Mouse (Mus musculus) mouse trophoblast stem cell (cell line): Measurements from ENCODE around the gene Cyyr1.

Experiments
- in situ Hi-C, 2 experiments: fragments of 300-500 bp; cut with MseI, MboI; formaldehyde crosslinking; loops; 2 replicates in 1 of 2; 3 replicates in 1 of 2; pipeline ENCODE4 v1.15.1; 2025

Cyyr1 gene

DNA sequence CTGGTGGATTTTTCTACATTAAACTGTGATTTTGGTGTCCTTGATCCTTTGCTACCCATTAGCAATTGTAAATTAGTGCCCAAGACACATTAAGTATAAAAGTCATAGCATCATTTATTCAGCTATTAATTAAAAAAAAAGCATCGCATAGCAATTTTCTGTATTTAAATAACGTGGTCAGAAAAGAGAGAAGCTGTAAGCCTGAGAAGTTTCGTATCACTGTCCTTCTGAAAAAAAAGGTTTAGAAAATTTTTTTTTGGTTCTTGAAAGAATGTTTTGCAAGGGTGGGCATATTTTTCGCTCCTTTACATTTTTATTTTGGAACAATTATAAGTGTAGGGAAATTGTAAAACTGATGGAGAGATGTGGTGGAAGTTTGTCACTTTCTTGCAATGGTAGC, 83.1 kb downstream of the Cyyr1 start:
- in situ Hi-C loops = no loop called here

DNA sequence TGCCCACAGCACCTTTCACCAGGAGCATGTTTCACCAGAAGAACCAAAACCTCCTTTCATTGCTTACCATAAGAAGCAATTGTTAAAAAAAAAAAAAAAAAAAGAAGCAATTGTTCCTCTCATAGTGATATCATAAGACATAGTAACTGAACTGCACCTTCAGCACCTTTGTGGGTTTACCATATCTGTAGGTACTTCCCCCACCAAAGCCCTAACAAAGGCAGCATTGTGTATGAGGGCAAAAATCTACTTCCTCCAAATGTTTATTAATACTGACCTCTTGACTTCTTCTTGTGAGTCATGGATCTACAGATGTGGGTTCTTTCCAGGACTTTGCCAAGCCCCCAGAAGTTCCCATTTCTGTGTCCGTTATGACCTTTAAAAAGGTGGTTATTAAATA, 98.2 kb downstream of the Cyyr1 start:
- in situ Hi-C loops = no loop called here

DNA sequence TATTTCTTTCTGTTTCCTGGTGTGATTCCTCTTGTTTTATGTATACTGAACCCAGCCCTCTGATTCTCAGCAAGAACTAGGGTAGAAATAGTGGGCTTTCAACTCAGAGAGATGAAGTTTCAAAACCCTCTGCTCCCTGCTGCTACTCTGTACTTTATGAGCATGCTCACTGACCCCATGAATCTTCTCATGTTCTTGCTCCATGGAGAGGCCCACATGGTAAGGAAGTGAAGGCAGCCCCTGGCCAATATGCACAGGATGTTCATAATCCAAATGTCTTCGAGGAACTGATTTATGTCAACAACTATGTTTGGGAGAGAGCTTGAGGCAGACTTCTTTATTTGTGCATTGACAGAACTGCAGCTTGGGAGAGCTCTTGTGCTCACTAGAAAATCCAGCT, 106.9 kb downstream of the Cyyr1 start:
- in situ Hi-C loops = no loop called here

DNA sequence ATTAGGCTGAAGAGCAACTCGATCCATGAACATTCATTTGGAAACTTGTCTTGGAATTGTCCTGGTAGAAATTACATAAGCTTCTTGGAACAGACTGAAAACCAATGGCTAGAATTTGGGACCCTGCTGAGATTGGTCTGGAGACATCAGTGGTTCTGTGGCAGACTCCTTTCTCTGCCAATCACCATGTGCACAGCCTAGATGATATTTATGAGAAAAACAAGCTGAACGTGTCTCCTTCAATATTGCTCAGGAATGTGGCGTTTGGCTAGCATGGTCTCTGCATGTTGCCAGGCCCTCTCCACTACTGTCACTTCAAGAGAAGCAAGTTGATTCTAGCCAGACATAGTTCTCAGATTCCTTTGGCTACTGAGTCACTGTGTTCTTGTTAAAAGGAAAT, 107.4 kb downstream of the Cyyr1 start:
- in situ Hi-C loops = no loop called here

DNA sequence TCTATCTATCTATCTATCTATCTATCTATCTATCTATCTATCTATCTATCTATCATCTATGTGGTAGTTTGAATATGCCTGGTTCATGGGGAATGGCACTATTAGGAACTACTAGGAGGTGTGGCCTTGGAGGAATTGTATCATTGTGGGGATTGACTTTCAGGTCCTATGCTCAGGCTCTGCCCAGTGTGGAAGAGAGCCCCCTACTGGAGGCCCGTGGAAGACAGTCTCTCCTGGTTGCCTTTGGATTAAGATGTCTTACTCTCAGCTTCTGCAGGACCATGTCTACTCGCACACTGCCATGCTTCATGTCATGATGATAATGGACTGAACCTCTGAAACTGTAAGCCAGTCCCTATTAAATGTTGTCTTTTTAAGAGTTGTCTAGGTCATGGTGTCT, 117.8 kb downstream of the Cyyr1 start:
- in situ Hi-C loops = no loop called here

DNA sequence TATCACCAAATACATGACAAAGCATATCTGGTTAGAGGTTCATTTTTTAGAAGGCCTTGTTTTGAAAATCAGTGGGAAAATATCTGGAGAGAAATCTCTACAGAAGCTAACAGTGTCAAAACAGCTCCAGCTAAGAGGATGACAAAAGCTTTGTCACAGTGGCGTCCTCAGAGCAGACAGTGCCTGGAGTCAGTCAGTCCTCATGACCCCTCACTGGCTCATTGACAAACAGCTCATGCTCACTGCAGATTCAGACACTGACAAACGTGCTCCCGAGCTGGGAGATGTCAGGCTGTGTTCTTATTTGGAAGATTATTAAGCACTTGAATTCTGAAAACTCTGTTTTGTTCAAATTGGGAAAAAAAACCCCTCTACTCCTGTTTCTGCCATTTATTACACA, 124.0 kb downstream of the Cyyr1 start:
- in situ Hi-C loops = no loop called here

DNA sequence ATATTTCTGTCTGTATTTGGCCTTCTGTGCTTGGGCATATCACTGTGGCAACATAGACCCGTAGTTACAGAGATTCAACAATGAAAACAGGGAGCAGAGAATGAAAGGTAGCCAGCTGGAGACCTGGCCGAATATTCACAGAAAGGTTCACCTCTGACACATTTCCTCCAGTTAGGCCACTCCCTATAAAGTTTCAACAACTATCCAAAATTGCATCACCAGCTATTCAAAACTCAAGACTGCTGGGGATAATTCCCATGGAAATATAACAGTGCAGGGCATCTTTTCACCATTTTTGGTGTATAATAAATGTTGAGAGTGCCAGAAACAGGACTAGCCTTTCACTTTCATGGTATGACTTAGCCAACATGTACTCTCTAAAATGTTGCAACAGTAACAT, 130.3 kb downstream of the Cyyr1 start:
- in situ Hi-C loops = no loop called here

DNA sequence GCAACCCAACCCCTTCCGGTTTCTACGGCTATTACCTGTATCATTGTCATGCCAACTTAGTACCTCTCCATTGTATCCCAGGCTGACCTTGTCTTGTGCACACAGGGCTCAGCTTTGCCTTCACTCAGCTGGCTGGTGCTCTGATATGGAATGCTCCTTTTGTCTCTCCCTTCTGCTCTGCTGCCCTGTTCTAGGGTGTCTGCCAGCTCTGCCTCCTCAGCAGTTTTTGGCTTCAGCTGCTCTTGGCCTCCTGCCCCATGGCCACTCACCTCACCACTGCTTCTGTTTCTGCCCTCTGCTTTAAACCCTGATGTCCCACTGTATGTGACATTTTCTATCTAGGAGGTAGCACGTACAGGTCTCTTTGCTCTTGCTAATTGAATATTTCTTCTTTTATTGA, 137.8 kb downstream of the Cyyr1 start:
- in situ Hi-C loops = no loop called here

DNA sequence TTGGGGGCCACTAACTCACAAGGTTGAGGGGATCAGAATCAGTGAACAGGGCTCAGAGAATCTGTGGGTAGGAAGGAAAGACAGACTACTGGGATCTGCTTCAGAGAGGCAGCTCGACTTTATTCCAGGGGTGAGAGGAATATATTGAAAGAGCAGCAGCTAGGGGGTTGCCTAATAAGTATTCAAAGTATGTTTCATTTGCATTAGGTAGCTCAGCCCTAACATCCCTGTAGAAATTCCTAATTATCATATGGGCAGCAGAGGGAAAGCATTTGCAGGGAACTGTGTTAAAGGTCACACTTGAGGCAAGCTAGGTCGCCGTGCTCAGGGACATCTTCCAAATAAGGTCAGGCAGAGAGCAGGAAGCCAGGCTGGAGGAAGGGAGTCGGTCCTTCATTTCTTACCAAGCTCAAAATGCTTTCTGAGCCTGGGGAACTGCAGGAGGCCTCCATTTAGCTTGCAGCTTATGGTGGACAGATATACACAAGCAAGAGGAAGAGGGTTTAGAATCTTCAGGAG, 159.7 kb downstream of the Cyyr1 start:
- in situ Hi-C loops = no loop called here

DNA sequence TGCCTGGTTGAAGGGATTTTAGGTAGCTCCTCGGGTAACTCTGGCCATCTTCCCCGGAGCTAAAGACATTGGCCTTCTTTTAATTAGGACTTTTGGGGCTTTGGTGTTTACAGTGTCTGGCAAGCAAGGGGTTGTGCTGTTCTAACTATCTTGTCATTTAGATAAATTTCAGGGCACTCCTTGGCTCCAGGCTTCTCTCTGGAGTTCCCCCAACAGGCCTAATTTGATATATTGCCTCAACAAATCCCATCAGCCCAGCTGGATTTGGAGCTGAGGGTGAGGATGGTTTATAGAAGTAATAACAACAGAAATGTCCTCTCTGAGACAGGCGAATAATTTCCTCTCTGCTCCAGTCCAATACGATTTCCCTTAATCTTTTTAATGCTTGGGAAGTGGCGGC, 166.4 kb downstream of the Cyyr1 start:
- in situ Hi-C loops = no loop called here
